27 mouse cellular contexts compared by ENCODE assay signal in the genomic region with DNA sequence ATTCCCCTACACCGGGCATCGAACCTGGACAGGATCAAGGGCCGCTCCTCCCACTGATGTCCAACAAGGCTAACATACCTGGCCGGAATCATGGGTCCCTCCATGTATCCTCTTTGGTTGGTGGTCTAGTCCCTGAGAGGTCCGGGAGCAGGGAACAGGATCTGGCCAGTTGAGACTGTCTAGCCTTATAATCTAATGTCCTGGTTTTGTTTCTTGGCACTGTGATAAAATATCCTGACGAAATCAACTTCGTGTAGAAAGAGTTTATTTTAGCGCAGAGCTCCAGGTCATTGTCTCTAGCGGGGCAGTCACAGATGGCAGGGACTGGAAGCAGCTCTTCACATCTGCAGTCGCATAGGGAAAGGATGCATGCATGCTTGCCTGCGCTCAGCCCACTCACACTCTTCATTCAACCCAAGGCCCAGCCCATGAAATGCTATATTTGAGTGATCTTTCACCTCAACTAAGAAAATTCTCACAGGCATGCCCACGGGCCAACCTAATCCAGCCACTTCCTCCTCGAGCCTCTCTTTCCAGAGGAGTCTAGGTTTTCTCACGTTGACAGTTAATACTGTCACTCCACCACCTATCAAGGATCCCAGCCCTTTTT. TPM values are rescaled to one million over a fixed set of nuclear protein-coding genes. Genes with fewer than 3 reads are reported as not detected.
A peak's percentile ranks its signal among the peaks of the same experiment; 100 is the strongest.
DNase-seq lines count a peak whose midpoint lies in the region; ATAC-seq and TF ChIP-seq lines count a peak whose summit lies in the region.
"Had no signal": no experiment of that assay in that cellular context is flagged by ENCODE, and none has a peak within 500 bp of the region (broad histone marks: within the 10 kb centered on the region; RNA-seq: fewer than 3 reads in every experiment).

No protein-coding gene starts in this region.

- no peak overlapping the region for H3K9ac ChIP-seq in kidney, postnatal 0 days (ENCODE audit: low read depth, low read length)
- H3K9ac ChIP-seq in lung, embryonic 15.5 days, result no peak overlapping the region
- H3K9ac ChIP-seq: embryonic facial prominence, embryonic 12.5 days; embryonic facial prominence, embryonic 15.5 days; forebrain, postnatal 0 days; heart, embryonic 13.5 days; hindbrain, embryonic 14.5 days had no signal

- no peaks in the 10 kb centered on the region for H3K36me3 ChIP-seq in heart, embryonic 10.5 days
- no peaks in the 10 kb centered on the region for H3K36me3 ChIP-seq in kidney, postnatal 0 days (ENCODE audit: insufficient read depth, low read length)
- no peaks in the 10 kb centered on the region for H3K36me3 ChIP-seq in lung, embryonic 15.5 days
- H3K36me3 ChIP-seq: embryonic facial prominence, embryonic 12.5 days; embryonic facial prominence, embryonic 15.5 days; G1E; heart, embryonic 13.5 days had no signal

- DNase-seq in heart, adult 11 months, result peak; percentile 74
- DNase-seq in heart, embryonic 10.5 days (ENCODE audit: low spot score), result no peak
- DNase-seq in kidney, postnatal 0 days (ENCODE audit: low spot score), result no peak
- no peak for DNase-seq in kidney, postnatal 10 days
- DNase-seq in lung, postnatal 36 days, result no peak
- peak; percentile 52 to 61 for DNase-seq in spleen, postnatal 36 days (ENCODE audit: low spot score in 2 of 2)
- DNase-seq in spleen, postnatal 10 days (ENCODE audit: low spot score in 2 of 2), result no peak
- DNase-seq: adrenal gland, postnatal 10 days; adrenal gland, postnatal 36 days; cerebellum, adult 2 months; cerebellum, adult 9-11 months; cerebellum, postnatal 25 days; forebrain, postnatal 0 days; gastrocnemius, adult 2 months; gastrocnemius, postnatal 14 days; heart, adult 18-20 months; heart, postnatal 14 days; heart, postnatal 4 days had no signal

- no peaks in the 10 kb centered on the region for H3K4me1 ChIP-seq in heart, embryonic 10.5 days
- H3K4me1 ChIP-seq in kidney, postnatal 0 days (replicated peaks; ENCODE audit: insufficient read depth, low read length), result no peaks in the 10 kb centered on the region; the same call in 1 of the 2 replicates
- H3K4me1 ChIP-seq in lung, embryonic 15.5 days, result peaks cover 15% of the 10 kb centered on the region
- H3K4me1 ChIP-seq: embryonic facial prominence, embryonic 12.5 days; embryonic facial prominence, embryonic 15.5 days; heart, embryonic 13.5 days had no signal

- WGBS in heart, embryonic 10.5 days, result 77% methylated on average over 14 of the region's 14 CpGs
- 61% methylated on average over 14 of the region's 14 CpGs for WGBS in kidney, postnatal 0 days
- 51% methylated on average over 14 of the region's 14 CpGs for WGBS in lung, embryonic 15.5 days

- no peak for TF ChIP-seq CTCF in kidney, postnatal 0 days (IDR thresholded peaks at IDR 0.05; ENCODE audit: low read depth)

- no peaks in the 10 kb centered on the region for H3K27me3 ChIP-seq in heart, embryonic 10.5 days (ENCODE audit: insufficient read depth, poor library complexity, severe bottlenecking)
- H3K27me3 ChIP-seq in kidney, postnatal 0 days (ENCODE audit: insufficient read depth, low read length), result no peaks in the 10 kb centered on the region
- no peaks in the 10 kb centered on the region for H3K27me3 ChIP-seq in lung, embryonic 15.5 days
- H3K27me3 ChIP-seq: CH12.LX; embryonic facial prominence, embryonic 12.5 days; embryonic facial prominence, embryonic 15.5 days; heart, embryonic 13.5 days; Patski had no signal

- H3K9me3 ChIP-seq in heart, embryonic 10.5 days, result no peaks in the 10 kb centered on the region
- H3K9me3 ChIP-seq in kidney, postnatal 0 days (replicated peaks; ENCODE audit: low read length), result no peaks in the 10 kb centered on the region
- H3K9me3 ChIP-seq in lung, embryonic 15.5 days, result no peaks in the 10 kb centered on the region
- H3K9me3 ChIP-seq: embryonic facial prominence, embryonic 12.5 days; embryonic facial prominence, embryonic 15.5 days; heart, embryonic 13.5 days had no signal

- no peak overlapping the region for H3K27ac ChIP-seq in heart, embryonic 10.5 days
- no peak overlapping the region for H3K27ac ChIP-seq in kidney, postnatal 0 days
- H3K27ac ChIP-seq in lung, embryonic 15.5 days, result peak overlapping the region; percentile 68
- H3K27ac ChIP-seq: embryonic facial prominence, embryonic 12.5 days; embryonic facial prominence, embryonic 15.5 days; gastrocnemius, adult 2 months; heart, embryonic 13.5 days; hindbrain, embryonic 14.5 days had no signal

- no peak overlapping the region for H3K4me3 ChIP-seq in heart, embryonic 10.5 days
- H3K4me3 ChIP-seq in kidney, postnatal 0 days (replicated peaks; ENCODE audit: low read depth, low read length), result no peak overlapping the region
- H3K4me3 ChIP-seq in lung, embryonic 15.5 days, result no peak overlapping the region
- H3K4me3 ChIP-seq: embryonic facial prominence, embryonic 12.5 days; embryonic facial prominence, embryonic 15.5 days; gastrocnemius, adult 2 months; heart, embryonic 13.5 days had no signal

- H3K4me2 ChIP-seq in kidney, postnatal 0 days (ENCODE audit: low read length), result no peak overlapping the region
- H3K4me2 ChIP-seq in lung, embryonic 15.5 days, result no peak overlapping the region
- H3K4me2 ChIP-seq: embryonic facial prominence, embryonic 12.5 days; embryonic facial prominence, embryonic 15.5 days; heart, embryonic 13.5 days; hindbrain, embryonic 14.5 days had no signal

- ATAC-seq in kidney, postnatal 0 days (replicated peaks; ENCODE audit: low FRiP score, low read depth), result 0 out of 2 replicates have a peak, but pooled peaks have one; percentile 21
- peak; percentile 59; the same call in 1 of the 2 replicates for ATAC-seq in lung, embryonic 15.5 days (ENCODE audit: borderline replicate concordance, extremely low read depth, low FRiP score, low TSS enrichment)
- ATAC-seq: forebrain, embryonic 14.5 days; forebrain, postnatal 0 days; Patski had no signal

RNA-seq across cellular contexts. Expression of a gene that starts 19.3 kb away (rescaled TPM):
- 3.2 and 4.6 TPM in 2 replicates for polyA plus RNA-seq in heart, embryonic 10.5 days (2016; fragmentation: Nextera tagmentation; extraction: Ambion mirVana)
- 11.8 and 12.2 TPM in 2 replicates for polyA plus RNA-seq in kidney, postnatal 0 days (2015; fragmentation: Nextera tagmentation; extraction: Ambion mirVana)
- polyA plus RNA-seq in lung, embryonic 15.5 days (2015; fragmentation: Nextera tagmentation; extraction: Ambion mirVana), result 5.5 and 6.0 TPM in 2 replicates
- polyA plus RNA-seq: G1E had no signal

RNA-seq across cellular contexts. Expression of a gene that starts 19.4 kb away (rescaled TPM):
- 2.3 and 2.4 TPM in 2 replicates for polyA plus RNA-seq in heart, embryonic 10.5 days (2016; fragmentation: Nextera tagmentation; extraction: Ambion mirVana)
- 6.6 and 8.0 TPM in 2 replicates for polyA plus RNA-seq in kidney, postnatal 0 days (2015; fragmentation: Nextera tagmentation; extraction: Ambion mirVana)
- 5.3 and 5.7 TPM in 2 replicates for polyA plus RNA-seq in lung, embryonic 15.5 days (2015; fragmentation: Nextera tagmentation; extraction: Ambion mirVana)

Comparison
In these comparisons a context has a peak if more than half of its experiments do, and no peak if none do; other contexts are left out.
1. DNase-seq: peak in heart, adult 11 months (single experiment) and spleen, postnatal 36 days (2 of 2); none in heart, embryonic 10.5 days (single experiment), kidney, postnatal 0 days (single experiment), kidney, postnatal 10 days (single experiment), lung, postnatal 36 days (single experiment) and spleen, postnatal 10 days (0 of 2).